Mouse (Mus musculus): ENCODE measurements at regions not wholly inside any gene's neighbourhood (a gene's known extent, or its start where the extent isn't known, plus 50 kb on each side); places are given as distances from the start of the nearest gene placed in this dataset.

DNA sequence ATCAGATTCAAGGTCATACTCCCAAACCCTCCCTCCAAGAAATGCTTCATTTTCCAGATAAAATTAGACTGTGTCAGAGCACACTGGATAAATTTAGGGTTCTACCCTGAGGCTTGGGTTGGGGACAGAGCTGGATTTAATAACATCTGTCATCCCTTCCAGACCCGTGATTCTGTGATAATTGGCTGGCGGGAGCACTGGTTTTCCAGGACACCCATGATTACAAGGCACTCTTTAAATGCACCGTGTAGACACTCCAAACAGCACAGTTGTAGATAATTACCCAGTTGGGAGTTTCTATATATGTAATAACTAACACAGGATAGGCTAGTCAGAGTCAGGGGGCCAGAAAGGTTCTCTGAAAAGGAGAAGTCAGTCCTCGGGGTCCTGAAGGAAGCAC lies 108.4 kb upstream of the Nebl start:
- DNase-seq (ENCODE audit: extremely low read depth, low read depth, low spot score), result no peak
- 81% methylated on average over 4 of the region's 4 CpGs for WGBS

GRCm38 (mm10) chr2:17838859-17839581 lies 107.8 kb upstream of the Nebl start:
- Histone ChIP-seq H3K27ac (replicated peaks; ENCODE audit: insufficient read depth, low read depth, low read length) (no peak overlapping the region), H3K9ac (ENCODE audit: low read depth, low read length) (no peak overlapping the region), H3K27me3 (ENCODE audit: control insufficient read depth, insufficient read depth, low read length) (no peaks in the 10 kb centered on the region), H3K4me3 (ENCODE audit: insufficient read depth, low read depth, low read length) (no peak overlapping the region), H3K4me1 (ENCODE audit: control insufficient read depth, insufficient read depth, low read length) (no peaks in the 10 kb centered on the region), H3K36me3 (ENCODE audit: control insufficient read depth, insufficient read depth, low read length) (no peaks in the 10 kb centered on the region), H3K79me2 (ENCODE audit: control insufficient read depth, insufficient read depth, low read length) (no peaks in the 10 kb centered on the region)
- WGBS, result 88% methylated on average over 20 of the region's 20 CpGs
- no peak for TF ChIP-seq POLR2A (IDR thresholded peaks at IDR 0.05; ENCODE audit: extremely low read depth, insufficient read depth, low read length)
- no peak for DNase-seq (ENCODE audit: extremely low read depth, low read depth, low spot score)

More for the DNA sequence above, 108.4 kb upstream of the Nebl start:
- no peaks in the 10 kb centered on the region for H3K4me1 ChIP-seq (ENCODE audit: control insufficient read depth, insufficient read depth, low read length)
- no peaks in the 10 kb centered on the region for H3K79me2 ChIP-seq (ENCODE audit: control insufficient read depth, insufficient read depth, low read length)
- H3K4me3 ChIP-seq (ENCODE audit: insufficient read depth, low read depth, low read length), result no peak overlapping the region
- no peak overlapping the region for H3K9ac ChIP-seq (ENCODE audit: low read depth, low read length)
- no peak overlapping the region for H3K27ac ChIP-seq (replicated peaks; ENCODE audit: insufficient read depth, low read depth, low read length)
- no peaks in the 10 kb centered on the region for H3K27me3 ChIP-seq (ENCODE audit: control insufficient read depth, insufficient read depth, low read length)
- H3K36me3 ChIP-seq (ENCODE audit: control insufficient read depth, insufficient read depth, low read length), result no peaks in the 10 kb centered on the region
- TF ChIP-seq CTCF (IDR thresholded peaks at IDR 0.05; ENCODE audit: low read depth, low read length) (no peak), POLR2A (IDR thresholded peaks at IDR 0.05; ENCODE audit: extremely low read depth, insufficient read depth, low read length) (no peak)

DNA sequence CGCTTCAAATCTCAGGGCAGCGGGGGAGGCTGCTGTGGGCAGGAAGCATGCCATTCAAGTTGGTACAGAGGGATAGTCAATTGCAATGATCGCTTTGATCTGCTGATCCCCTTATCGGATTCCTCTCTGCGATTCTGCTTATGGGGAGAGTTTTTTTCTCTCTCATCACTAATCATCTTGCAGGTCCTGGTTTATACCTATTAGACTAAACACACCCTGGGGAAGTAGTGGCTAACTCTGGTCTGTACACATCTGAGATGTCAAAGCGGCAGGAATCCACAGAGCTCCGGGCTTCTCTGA lies 107.1 kb upstream of the Nebl start:
- Histone ChIP-seq H3K27ac (replicated peaks; ENCODE audit: insufficient read depth, low read depth, low read length) (no peak overlapping the region), H3K4me1 (ENCODE audit: control insufficient read depth, insufficient read depth, low read length) (no peaks in the 10 kb centered on the region), H3K4me3 (ENCODE audit: insufficient read depth, low read depth, low read length) (no peak overlapping the region), H3K79me2 (ENCODE audit: control insufficient read depth, insufficient read depth, low read length) (no peaks in the 10 kb centered on the region), H3K9ac (ENCODE audit: low read depth, low read length) (no peak overlapping the region), H3K36me3 (ENCODE audit: control insufficient read depth, insufficient read depth, low read length) (no peaks in the 10 kb centered on the region), H3K27me3 (ENCODE audit: control insufficient read depth, insufficient read depth, low read length) (no peaks in the 10 kb centered on the region)
- 86% methylated on average over 7 of the region's 7 CpGs for WGBS
- DNase-seq (ENCODE audit: extremely low read depth, low read depth, low spot score), result no peak
- TF ChIP-seq CTCF (IDR thresholded peaks at IDR 0.05; ENCODE audit: low read depth, low read length), result no peak
- TF ChIP-seq POLR2A (IDR thresholded peaks at IDR 0.05; ENCODE audit: extremely low read depth, insufficient read depth, low read length), result no peak

GRCm38 (mm10) chr2:17837541-17838380 lies 106.5 kb upstream of the Nebl start:
- no peaks in the 10 kb centered on the region for H3K79me2 ChIP-seq (ENCODE audit: control insufficient read depth, insufficient read depth, low read length)
- H3K27me3 ChIP-seq (ENCODE audit: control insufficient read depth, insufficient read depth, low read length), result no peaks in the 10 kb centered on the region
- no peak overlapping the region for H3K4me3 ChIP-seq (ENCODE audit: insufficient read depth, low read depth, low read length)
- no peak for DNase-seq (ENCODE audit: extremely low read depth, low read depth, low spot score)
- no peaks in the 10 kb centered on the region for H3K4me1 ChIP-seq (ENCODE audit: control insufficient read depth, insufficient read depth, low read length)
- WGBS, result 89% methylated on average over 14 of the region's 14 CpGs
- TF ChIP-seq CTCF (IDR thresholded peaks at IDR 0.05; ENCODE audit: low read depth, low read length) (no peak), POLR2A (IDR thresholded peaks at IDR 0.05; ENCODE audit: extremely low read depth, insufficient read depth, low read length) (no peak)
- H3K27ac ChIP-seq (replicated peaks; ENCODE audit: insufficient read depth, low read depth, low read length), result no peak overlapping the region
- no peak overlapping the region for H3K9ac ChIP-seq (ENCODE audit: low read depth, low read length)
- no peaks in the 10 kb centered on the region for H3K36me3 ChIP-seq (ENCODE audit: control insufficient read depth, insufficient read depth, low read length)

GRCm38 (mm10) chr2:17832726-17833125 lies 101.5 kb upstream of the Nebl start:
- H3K4me3 ChIP-seq (ENCODE audit: insufficient read depth, low read depth, low read length), result no peak overlapping the region
- H3K79me2 ChIP-seq (ENCODE audit: control insufficient read depth, insufficient read depth, low read length), result no peaks in the 10 kb centered on the region
- H3K36me3 ChIP-seq (ENCODE audit: control insufficient read depth, insufficient read depth, low read length), result no peaks in the 10 kb centered on the region
- no peaks in the 10 kb centered on the region for H3K4me1 ChIP-seq (ENCODE audit: control insufficient read depth, insufficient read depth, low read length)
- H3K27ac ChIP-seq (replicated peaks; ENCODE audit: insufficient read depth, low read depth, low read length), result no peak overlapping the region
- TF ChIP-seq POLR2A (IDR thresholded peaks at IDR 0.05; ENCODE audit: extremely low read depth, insufficient read depth, low read length) (no peak), CTCF (IDR thresholded peaks at IDR 0.05; ENCODE audit: low read depth, low read length) (no peak)
- H3K9ac ChIP-seq (ENCODE audit: low read depth, low read length), result no peak overlapping the region
- DNase-seq (ENCODE audit: extremely low read depth, low read depth, low spot score), result no peak
- 83% methylated on average over 3 of the region's 3 CpGs for WGBS
- no peaks in the 10 kb centered on the region for H3K27me3 ChIP-seq (ENCODE audit: control insufficient read depth, insufficient read depth, low read length)

DNA sequence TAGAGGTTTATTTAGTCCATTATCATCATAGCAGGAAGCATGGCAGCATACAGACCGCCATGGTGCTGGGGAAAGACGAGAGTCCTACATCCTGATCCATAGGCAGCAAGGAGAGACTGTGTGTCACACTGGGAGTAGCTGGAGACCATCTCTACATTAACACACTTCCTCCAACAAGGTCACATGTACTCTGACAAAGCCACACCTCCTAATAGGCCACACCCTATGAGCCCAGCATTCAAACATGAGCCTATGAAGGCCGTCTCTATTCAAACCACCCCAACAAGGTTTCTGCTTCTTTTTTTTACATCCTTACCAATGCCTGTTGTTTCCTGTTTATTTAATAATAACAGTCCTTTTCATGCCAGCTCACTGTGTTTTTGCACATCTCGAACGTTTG lies 99.0 kb upstream of the Nebl start:
- no peaks in the 10 kb centered on the region for H3K36me3 ChIP-seq (ENCODE audit: control insufficient read depth, insufficient read depth, low read length)
- no peak overlapping the region for H3K9ac ChIP-seq (ENCODE audit: low read depth, low read length)
- H3K27ac ChIP-seq (replicated peaks; ENCODE audit: insufficient read depth, low read depth, low read length), result no peak overlapping the region
- no peaks in the 10 kb centered on the region for H3K27me3 ChIP-seq (ENCODE audit: control insufficient read depth, insufficient read depth, low read length)
- 87% methylated on average over 5 of the region's 5 CpGs for WGBS
- no peak for DNase-seq (ENCODE audit: extremely low read depth, low read depth, low spot score)
- TF ChIP-seq CTCF (IDR thresholded peaks at IDR 0.05; ENCODE audit: low read depth, low read length), result no peak
- TF ChIP-seq POLR2A (IDR thresholded peaks at IDR 0.05; ENCODE audit: extremely low read depth, insufficient read depth, low read length), result no peak
- no peak overlapping the region for H3K4me3 ChIP-seq (ENCODE audit: insufficient read depth, low read depth, low read length)
- H3K79me2 ChIP-seq (ENCODE audit: control insufficient read depth, insufficient read depth, low read length), result no peaks in the 10 kb centered on the region
- H3K4me1 ChIP-seq (ENCODE audit: control insufficient read depth, insufficient read depth, low read length), result no peaks in the 10 kb centered on the region
